Mouse (Mus musculus) E14TG2a.4 (cell line): ENCODE results near the gene Aldh3b1.
A peak's percentile ranks its signal among the peaks of the same experiment; 100 is the strongest.

Experiments
- H3K27me3 ChIP-seq: 2 replicates; pipeline ENCODE4 v1.6.1; 2014; ENCODE audit warnings: low read length, control low read depth; ENCODE audit not compliant: insufficient read depth
- H3K36me3 ChIP-seq: 2 replicates; pipeline ENCODE4 v1.6.1; 2014; ENCODE audit warnings: low read length, control low read depth; ENCODE audit not compliant: insufficient read depth
- H3K4me1 ChIP-seq: replicated peaks from 2 replicates; pipeline ENCODE4 v1.6.1; 2014; ENCODE audit warnings: low read depth, low read length, control low read depth
- H3K4me3 ChIP-seq: replicated peaks from 2 replicates; pipeline ENCODE4 v1.5.1; 2014; ENCODE audit warnings: mild to moderate bottlenecking, low read length
- H3K9me3 ChIP-seq: 2 replicates; pipeline ENCODE4 v1.6.1; 2014; ENCODE audit warnings: low read length, control low read depth
- CTCF ChIP-seq: conservative IDR thresholded peaks from 2 replicates; pipeline ENCODE4 v1.5.1; 2014; ENCODE audit warnings: low read length
- NANOG ChIP-seq: IDR thresholded peaks from 2 replicates; pipeline ENCODE4 v1.6.1; 2014; ENCODE audit warnings: borderline replicate concordance, low read length, mixed read lengths
- POU5F1 ChIP-seq: IDR thresholded peaks from 2 replicates; pipeline ENCODE4 v1.6.1; 2014; ENCODE audit warnings: low read length, borderline replicate concordance

Gene Aldh3b1

DNA sequence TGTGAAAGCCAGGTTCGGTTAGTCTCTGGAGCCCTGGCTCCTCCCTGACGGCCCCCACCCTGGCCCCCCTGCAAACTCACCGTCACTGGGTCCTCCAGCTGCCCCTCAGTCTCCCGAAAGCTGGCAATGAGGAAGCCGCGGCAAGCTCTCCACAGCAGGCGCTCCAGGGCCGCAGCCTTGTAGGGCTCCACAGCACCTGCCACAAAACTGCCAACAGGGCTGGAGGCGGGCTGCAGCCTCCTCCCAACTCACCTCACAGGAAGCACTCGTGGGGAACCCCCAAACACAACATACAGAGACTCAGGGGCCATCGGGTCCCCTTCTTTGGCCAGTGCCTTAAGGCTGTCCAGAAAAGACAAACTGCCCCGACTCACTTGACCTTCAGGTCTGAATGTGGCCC lies 26.6 kb downstream of the Aldh3b1 start:
- Histone ChIP-seq H3K27me3 (peaks cover 30% of the 10 kb centered on the region), H3K4me3 (peak overlapping the region; percentile 75), H3K9me3 (no peaks in the 10 kb centered on the region), H3K36me3 (peaks cover 30% of the 10 kb centered on the region), H3K4me1 (peaks cover 64% of the 10 kb centered on the region)
- no peak for TF ChIP-seq NANOG
- no peak for TF ChIP-seq CTCF
- no peak for TF ChIP-seq POU5F1

DNA sequence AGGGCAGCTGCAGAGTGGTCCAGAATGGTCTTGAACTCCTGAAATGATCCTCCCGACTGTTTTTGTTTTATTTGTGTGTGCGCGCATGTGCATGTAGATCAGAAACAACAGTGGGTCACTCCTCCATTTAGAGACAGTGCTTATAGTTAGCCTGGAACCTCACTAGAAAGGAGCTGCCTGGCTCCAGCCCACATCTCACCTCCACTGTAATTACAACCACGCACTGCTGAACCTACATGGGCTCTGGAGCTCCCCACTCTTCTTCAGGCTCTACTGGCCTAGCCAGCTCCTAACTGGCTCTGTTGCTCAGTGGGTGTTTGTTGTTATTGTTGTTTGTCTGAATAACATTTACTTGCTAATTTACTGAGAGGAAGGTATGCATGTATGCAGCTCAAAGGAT lies 30.0 kb downstream of the Aldh3b1 start:
- Histone ChIP-seq H3K4me3 (no peak overlapping the region), H3K36me3 (peaks cover 56% of the 10 kb centered on the region), H3K9me3 (no peaks in the 10 kb centered on the region), H3K4me1 (peaks cover 54% of the 10 kb centered on the region), H3K27me3 (peaks cover 10% of the 10 kb centered on the region; the same call in 1 of the 2 replicates)
- TF ChIP-seq NANOG (no peak), POU5F1 (no peak), CTCF (no peak)

DNA sequence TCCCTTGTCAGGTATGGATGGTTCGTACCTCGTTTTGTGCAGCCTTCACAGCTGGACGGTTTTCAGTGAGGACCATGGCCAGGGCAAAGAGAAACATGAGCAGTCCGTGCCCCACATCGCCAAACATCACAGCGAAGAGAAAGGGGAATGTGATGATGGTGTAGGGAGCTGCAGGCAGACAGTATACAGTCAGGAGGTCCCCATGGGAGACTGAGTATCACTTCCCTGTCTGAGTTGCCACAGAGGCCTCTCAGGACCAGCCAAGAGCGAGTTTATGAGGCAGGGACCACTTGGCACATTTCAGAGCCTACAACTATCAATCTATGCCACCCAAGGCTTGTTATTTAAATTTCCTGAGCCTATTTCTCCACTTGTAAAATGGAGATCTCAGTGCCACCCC lies 30.7 kb downstream of the Aldh3b1 start:
- Histone ChIP-seq H3K4me1 (peaks cover 50% of the 10 kb centered on the region), H3K36me3 (peaks cover 62% of the 10 kb centered on the region), H3K4me3 (no peak overlapping the region), H3K9me3 (no peaks in the 10 kb centered on the region), H3K27me3 (peaks cover 5% of the 10 kb centered on the region; the same call in 1 of the 2 replicates)
- TF ChIP-seq NANOG: no peak
- TF ChIP-seq CTCF: no peak
- no peak for TF ChIP-seq POU5F1

DNA sequence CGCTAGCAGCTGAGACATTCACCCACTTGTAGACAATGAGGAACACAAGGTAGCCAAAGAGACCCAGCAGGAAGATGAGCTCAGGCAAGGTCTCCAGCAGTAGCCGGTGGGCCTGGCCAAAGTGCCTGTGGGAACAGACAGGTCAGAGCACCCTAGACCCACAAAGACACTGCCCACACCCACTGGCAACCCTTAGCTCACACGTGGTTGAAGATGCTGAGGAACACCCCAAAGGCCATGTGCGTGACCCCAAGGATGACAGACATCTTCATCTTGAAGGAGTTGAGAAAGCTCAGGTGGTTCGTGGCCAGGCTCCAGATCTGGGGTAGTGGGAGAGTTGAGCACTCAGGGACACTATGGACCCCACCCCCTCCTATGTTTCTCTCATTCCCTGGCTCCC lies 32.1 kb downstream of the Aldh3b1 start:
- H3K36me3 ChIP-seq: peaks cover 74% of the 10 kb centered on the region
- peaks cover 39% of the 10 kb centered on the region for H3K4me1 ChIP-seq
- H3K9me3 ChIP-seq: no peaks in the 10 kb centered on the region
- H3K4me3 ChIP-seq: no peak overlapping the region
- no peaks in the 10 kb centered on the region; the same call in 1 of the 2 replicates for H3K27me3 ChIP-seq
- TF ChIP-seq NANOG: no peak
- no peak for TF ChIP-seq CTCF
- no peak for TF ChIP-seq POU5F1

DNA sequence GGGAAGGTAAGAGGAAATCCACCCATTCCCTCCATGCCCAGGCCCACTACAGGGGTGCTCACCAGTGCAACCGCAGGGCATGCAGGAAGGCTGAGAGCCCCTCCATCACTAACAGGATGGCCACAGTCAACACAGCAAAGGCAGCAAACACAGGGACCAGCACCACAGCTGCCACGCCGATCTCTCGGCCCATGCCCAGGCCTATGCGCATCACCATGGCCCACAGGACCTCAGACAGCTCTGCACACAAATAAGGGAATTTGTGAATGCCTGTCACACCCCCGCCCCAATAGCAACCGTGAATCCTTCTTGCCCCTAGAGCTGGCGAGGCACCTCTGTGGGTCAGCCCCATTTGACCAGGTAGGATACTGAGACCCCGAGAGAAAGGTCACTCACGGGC lies 33.4 kb downstream of the Aldh3b1 start:
- Histone ChIP-seq H3K36me3 (peaks cover 74% of the 10 kb centered on the region), H3K4me1 (peaks cover 30% of the 10 kb centered on the region), H3K27me3 (no peaks in the 10 kb centered on the region), H3K9me3 (no peaks in the 10 kb centered on the region), H3K4me3 (no peak overlapping the region)
- no peak for TF ChIP-seq NANOG
- TF ChIP-seq CTCF: no peak
- no peak for TF ChIP-seq POU5F1

DNA sequence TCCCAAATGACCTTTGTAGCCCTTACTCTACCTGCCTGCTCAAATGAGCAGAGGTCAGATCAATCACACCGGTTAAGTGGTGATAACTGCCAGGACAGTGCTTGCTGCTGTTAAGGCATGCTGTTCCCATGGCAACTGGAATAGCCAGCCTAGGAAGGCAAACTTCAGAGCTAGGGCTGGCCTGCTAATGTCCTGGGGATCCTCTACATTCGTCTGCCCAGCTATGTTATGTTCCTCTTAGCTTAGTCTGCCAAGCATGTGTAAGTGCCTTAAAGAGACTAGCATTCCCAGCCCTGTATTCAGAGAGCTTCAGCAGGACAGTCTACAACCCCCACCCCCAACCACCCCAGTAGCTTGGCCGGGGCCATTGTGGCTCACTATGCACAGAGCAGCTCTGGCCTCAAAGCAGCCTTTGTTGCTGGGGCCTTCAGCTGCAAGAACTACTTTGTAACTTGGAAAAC lies 34.4 kb downstream of the Aldh3b1 start:
- TF ChIP-seq CTCF (no peak), NANOG (peak; percentile 27; the same call in 1 of the 2 replicates), POU5F1 (0 out of 2 replicates have a peak, but pooled peaks have one; percentile 44)
- Histone ChIP-seq H3K4me1 (peaks cover 30% of the 10 kb centered on the region), H3K27me3 (no peaks in the 10 kb centered on the region), H3K9me3 (no peaks in the 10 kb centered on the region), H3K36me3 (peaks cover 83% of the 10 kb centered on the region), H3K4me3 (no peak overlapping the region)

DNA sequence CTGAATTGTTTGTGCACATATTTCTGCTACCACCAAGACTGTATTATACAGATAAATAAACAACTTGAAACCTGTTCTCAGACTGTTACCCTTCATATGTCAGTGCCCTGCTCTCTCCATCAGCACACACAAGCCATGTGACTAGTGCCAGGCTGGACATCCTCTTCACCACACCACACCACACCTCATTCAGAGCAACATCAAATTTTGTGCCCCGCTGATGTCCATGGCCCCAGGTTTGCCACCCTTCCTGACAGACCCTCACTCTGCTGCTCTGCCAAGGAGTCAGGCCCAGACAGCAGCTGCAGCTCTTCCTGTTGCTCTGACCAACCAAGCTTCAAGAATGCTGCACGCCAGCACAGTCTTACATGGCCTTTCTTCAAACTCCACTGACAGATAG lies 35.3 kb downstream of the Aldh3b1 start:
- Histone ChIP-seq H3K27me3 (no peaks in the 10 kb centered on the region), H3K4me3 (no peak overlapping the region), H3K4me1 (peaks cover 30% of the 10 kb centered on the region), H3K36me3 (peaks cover 92% of the 10 kb centered on the region), H3K9me3 (no peaks in the 10 kb centered on the region)
- TF ChIP-seq POU5F1: no peak
- no peak for TF ChIP-seq CTCF
- TF ChIP-seq NANOG: no peak

DNA sequence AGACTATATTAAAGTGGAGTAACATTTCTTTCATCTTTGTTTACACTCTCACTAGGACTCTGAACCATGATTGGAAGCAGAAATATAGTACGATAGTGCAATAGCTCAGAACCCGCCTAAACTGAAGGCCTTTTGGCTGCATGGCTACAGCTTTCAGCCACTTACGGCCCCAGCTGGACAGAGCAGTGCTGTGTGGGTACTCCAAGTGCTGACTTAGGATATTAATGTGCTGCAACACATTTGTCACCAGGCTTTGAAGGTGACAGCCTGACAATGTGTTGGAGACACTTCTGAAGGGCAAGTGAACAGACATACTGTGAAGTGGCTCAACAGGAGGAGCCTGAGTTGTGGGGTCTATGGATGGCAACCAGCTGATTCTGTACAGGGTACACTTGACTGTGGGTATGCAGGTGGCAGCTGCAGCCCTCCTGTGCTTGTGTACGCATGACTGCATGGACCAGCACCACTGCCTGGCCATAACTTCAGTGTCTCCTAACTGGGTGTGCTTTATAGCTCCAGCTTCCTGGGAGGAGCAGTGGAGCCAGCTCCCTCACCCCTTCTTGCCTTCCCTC lies 36.0 kb downstream of the Aldh3b1 start:
- peaks cover 96% of the 10 kb centered on the region for H3K36me3 ChIP-seq
- H3K9me3 ChIP-seq: no peaks in the 10 kb centered on the region
- H3K4me3 ChIP-seq: no peak overlapping the region
- peaks cover 30% of the 10 kb centered on the region for H3K4me1 ChIP-seq
- no peak for TF ChIP-seq NANOG
- TF ChIP-seq POU5F1: no peak
- no peak for TF ChIP-seq CTCF
- no peaks in the 10 kb centered on the region for H3K27me3 ChIP-seq

DNA sequence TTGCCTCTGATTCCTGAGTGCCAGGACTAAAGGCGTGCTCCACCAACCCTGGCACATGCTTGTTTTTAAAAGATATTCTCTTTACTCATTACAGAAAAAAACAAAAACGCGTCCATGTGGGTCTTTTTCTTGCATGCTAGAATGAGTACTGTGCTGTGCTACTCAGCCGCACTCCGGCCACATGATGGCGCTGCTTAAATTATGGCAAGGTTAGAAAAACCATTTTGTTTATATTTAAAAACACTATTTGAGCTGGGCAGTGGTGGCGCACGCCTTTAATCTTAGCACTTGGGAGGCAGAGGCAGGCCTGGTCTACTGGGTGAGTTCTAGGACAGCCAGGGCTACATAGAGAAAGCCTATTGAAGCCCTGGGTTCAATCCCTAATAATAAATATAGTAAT lies 39.4 kb downstream of the Aldh3b1 start:
- Histone ChIP-seq H3K4me3 (no peak overlapping the region), H3K36me3 (peaks cover 97% of the 10 kb centered on the region), H3K27me3 (no peaks in the 10 kb centered on the region), H3K4me1 (peaks cover 10% of the 10 kb centered on the region), H3K9me3 (no peaks in the 10 kb centered on the region)
- peak; percentile 32 for TF ChIP-seq CTCF
- TF ChIP-seq NANOG: no peak
